Mouse (Mus musculus) hematopoietic stem cell, adult 5-6 weeks (primary cell): ENCODE measurements at regions not wholly inside any gene's neighbourhood (a gene's known extent, or its start where the extent isn't known, plus 50 kb on each side); places are given as distances from the start of the nearest gene placed in this dataset.

Experiments
- ATAC-seq, 2 experiments: fragments of 125-278 bp in 1 of 2; replicated peaks in 1 of 2; 2 replicates each; pipeline ENCODE4 v1.8.0; 2016 to 2017; ENCODE audit warnings: inconsistent platforms in 2 of 2, mild to moderate bottlenecking in 2 of 2, moderate number of reproducible peaks in 2 of 2, low read depth in 1 of 2, moderate TSS enrichment in 1 of 2; ENCODE audit not compliant: low FRiP score in 2 of 2, poor library complexity in 2 of 2, severe bottlenecking in 2 of 2, insufficient read depth in 1 of 2, low TSS enrichment in 1 of 2

GRCm38 (mm10) chr7:93136061-93136460 lies 56.4 kb downstream of the Fam181b start:
- ATAC-seq, result peak; percentile 96 to 98

GRCm38 (mm10) chr7:93147379-93147778 lies 67.7 kb downstream of the Fam181b start:
- peak; percentile 75 for ATAC-seq

- ATAC-seq, result no peak
Observed at GRCm38 (mm10) chr7:93151321-93151720, 71.7 kb downstream of the Fam181b start.

GRCm38 (mm10) chr7:93197106-93197505 lies 117.4 kb downstream of the Fam181b start:
- ATAC-seq, result no peak
